Mouse (Mus musculus): ENCODE results near the gene Rbfox1. TPM values are rescaled to one million over a fixed set of nuclear protein-coding genes. Genes with fewer than 3 reads are reported as not detected.

Gene Rbfox1
- polyA plus RNA-seq, 1 experiment from 2014 or later = not detected

GRCm38 (mm10) chr16:6861656-6862055 lies 976.5 kb downstream of the Rbfox1 start:
- 91% methylated on average over 2 of the region's 2 CpGs for WGBS (ENCODE audit: missing documents)
- no peak overlapping the region for H3K27ac ChIP-seq
- H3K36me3 ChIP-seq (ENCODE audit: inconsistent target) = no peaks in the 10 kb centered on the region
- no peak overlapping the region for H3K4me3 ChIP-seq (ENCODE audit: inconsistent target)
- no peaks in the 10 kb centered on the region for H3K79me2 ChIP-seq (ENCODE audit: inconsistent target)

GRCm38 (mm10) chr16:6882683-6883430 lies 997.7 kb downstream of the Rbfox1 start:
- Histone ChIP-seq H3K4me3 (ENCODE audit: inconsistent target) (no peak overlapping the region), H3K79me2 (ENCODE audit: inconsistent target) (no peaks in the 10 kb centered on the region), H3K27ac (no peak overlapping the region), H3K36me3 (ENCODE audit: inconsistent target) (no peaks in the 10 kb centered on the region)
- WGBS (ENCODE audit: missing documents) = 62% methylated on average over 12 of the region's 12 CpGs

GRCm38 (mm10) chr16:6883798-6884197 lies 998.6 kb downstream of the Rbfox1 start:
- no peak overlapping the region for H3K27ac ChIP-seq
- WGBS (ENCODE audit: missing documents) = 36% methylated on average over 1 of the region's 1 CpGs
- no peaks in the 10 kb centered on the region for H3K36me3 ChIP-seq (ENCODE audit: inconsistent target)
- H3K79me2 ChIP-seq (ENCODE audit: inconsistent target) = no peaks in the 10 kb centered on the region
- no peak overlapping the region for H3K4me3 ChIP-seq (ENCODE audit: inconsistent target)

GRCm38 (mm10) chr16:6885617-6886016 lies 1000.5 kb downstream of the Rbfox1 start:
- Histone ChIP-seq H3K79me2 (ENCODE audit: inconsistent target) (no peaks in the 10 kb centered on the region), H3K27ac (no peak overlapping the region), H3K36me3 (ENCODE audit: inconsistent target) (no peaks in the 10 kb centered on the region), H3K4me3 (ENCODE audit: inconsistent target) (no peak overlapping the region)
- WGBS (ENCODE audit: missing documents) = 81% methylated on average over 3 of the region's 3 CpGs

GRCm38 (mm10) chr16:6889221-6889620 lies 1004.1 kb downstream of the Rbfox1 start:
- 9% methylated on average over 4 of the region's 4 CpGs for WGBS (ENCODE audit: missing documents)
- Histone ChIP-seq H3K4me3 (ENCODE audit: inconsistent target) (no peak overlapping the region), H3K27ac (no peak overlapping the region), H3K79me2 (ENCODE audit: inconsistent target) (no peaks in the 10 kb centered on the region), H3K36me3 (ENCODE audit: inconsistent target) (no peaks in the 10 kb centered on the region)

GRCm38 (mm10) chr16:6897734-6898133 lies 1012.6 kb downstream of the Rbfox1 start:
- no peaks in the 10 kb centered on the region for H3K79me2 ChIP-seq (ENCODE audit: inconsistent target)
- no peak overlapping the region for H3K4me3 ChIP-seq (ENCODE audit: inconsistent target)
- 81% methylated on average over 6 of the region's 6 CpGs for WGBS (ENCODE audit: missing documents)

GRCm38 (mm10) chr16:6900006-6900405 lies 1014.9 kb downstream of the Rbfox1 start:
- no peak overlapping the region for H3K27ac ChIP-seq
- H3K79me2 ChIP-seq (ENCODE audit: inconsistent target) = no peaks in the 10 kb centered on the region
- no peak overlapping the region for H3K4me3 ChIP-seq (ENCODE audit: inconsistent target)
- WGBS (ENCODE audit: missing documents) = 66% methylated on average over 2 of the region's 2 CpGs
- H3K36me3 ChIP-seq (ENCODE audit: inconsistent target) = no peaks in the 10 kb centered on the region

More at GRCm38 (mm10) chr16:6897734-6898133, 1012.6 kb downstream of the Rbfox1 start:
- no peak overlapping the region for H3K27ac ChIP-seq
- H3K36me3 ChIP-seq (ENCODE audit: inconsistent target) = no peaks in the 10 kb centered on the region

GRCm38 (mm10) chr16:6904984-6905383 lies 1019.8 kb downstream of the Rbfox1 start:
- Histone ChIP-seq H3K36me3 (ENCODE audit: inconsistent target) (no peaks in the 10 kb centered on the region), H3K79me2 (ENCODE audit: inconsistent target) (no peaks in the 10 kb centered on the region), H3K4me3 (ENCODE audit: inconsistent target) (no peak overlapping the region), H3K27ac (no peak overlapping the region)
- WGBS (ENCODE audit: missing documents) = 58% methylated on average over 4 of the region's 4 CpGs

- Histone ChIP-seq H3K27ac (no peak overlapping the region), H3K79me2 (ENCODE audit: inconsistent target) (no peaks in the 10 kb centered on the region)
- WGBS (ENCODE audit: missing documents) = 76% methylated on average over 2 of the region's 2 CpGs
Measured at GRCm38 (mm10) chr16:6906001-6906400, 1020.8 kb downstream of the Rbfox1 start.

GRCm38 (mm10) chr16:6907550-6907949 lies 1022.4 kb downstream of the Rbfox1 start:
- Histone ChIP-seq H3K36me3 (ENCODE audit: inconsistent target) (no peaks in the 10 kb centered on the region), H3K79me2 (ENCODE audit: inconsistent target) (no peaks in the 10 kb centered on the region), H3K4me3 (ENCODE audit: inconsistent target) (no peak overlapping the region), H3K27ac (no peak overlapping the region)
- WGBS (ENCODE audit: missing documents) = 54% methylated on average over 6 of the region's 6 CpGs

More at GRCm38 (mm10) chr16:6906001-6906400, 1020.8 kb downstream of the Rbfox1 start:
- no peaks in the 10 kb centered on the region for H3K36me3 ChIP-seq (ENCODE audit: inconsistent target)
- no peak overlapping the region for H3K4me3 ChIP-seq (ENCODE audit: inconsistent target)

GRCm38 (mm10) chr16:6914531-6914930 lies 1029.4 kb downstream of the Rbfox1 start:
- H3K36me3 ChIP-seq (ENCODE audit: inconsistent target) = no peaks in the 10 kb centered on the region
- H3K27ac ChIP-seq = no peak overlapping the region
- WGBS (ENCODE audit: missing documents) = 90% methylated on average over 4 of the region's 4 CpGs
- no peaks in the 10 kb centered on the region for H3K79me2 ChIP-seq (ENCODE audit: inconsistent target)
- no peak overlapping the region for H3K4me3 ChIP-seq (ENCODE audit: inconsistent target)

- Histone ChIP-seq H3K27ac (no peak overlapping the region), H3K36me3 (ENCODE audit: inconsistent target) (no peaks in the 10 kb centered on the region), H3K79me2 (ENCODE audit: inconsistent target) (no peaks in the 10 kb centered on the region), H3K4me3 (ENCODE audit: inconsistent target) (no peak overlapping the region)
- WGBS (ENCODE audit: missing documents) = 49% methylated on average over 3 of the region's 3 CpGs
Measured at GRCm38 (mm10) chr16:6918641-6919040, 1033.5 kb downstream of the Rbfox1 start.

GRCm38 (mm10) chr16:6919681-6920080 lies 1034.5 kb downstream of the Rbfox1 start:
- H3K79me2 ChIP-seq (ENCODE audit: inconsistent target) = no peaks in the 10 kb centered on the region
- H3K36me3 ChIP-seq (ENCODE audit: inconsistent target) = no peaks in the 10 kb centered on the region
- WGBS (ENCODE audit: missing documents) = 57% methylated on average over 5 of the region's 5 CpGs

GRCm38 (mm10) chr16:6927661-6928060 lies 1042.5 kb downstream of the Rbfox1 start:
- WGBS (ENCODE audit: missing documents) = 68% methylated on average over 2 of the region's 2 CpGs
- no peak overlapping the region for H3K27ac ChIP-seq
- no peaks in the 10 kb centered on the region for H3K36me3 ChIP-seq (ENCODE audit: inconsistent target)
- H3K4me3 ChIP-seq (ENCODE audit: inconsistent target) = no peak overlapping the region
- no peaks in the 10 kb centered on the region for H3K79me2 ChIP-seq (ENCODE audit: inconsistent target)

More at GRCm38 (mm10) chr16:6919681-6920080, 1034.5 kb downstream of the Rbfox1 start:
- Histone ChIP-seq H3K27ac (no peak overlapping the region), H3K4me3 (ENCODE audit: inconsistent target) (no peak overlapping the region)

GRCm38 (mm10) chr16:6930795-6931194 lies 1045.6 kb downstream of the Rbfox1 start:
- H3K79me2 ChIP-seq (ENCODE audit: inconsistent target) = no peaks in the 10 kb centered on the region
- no peak overlapping the region for H3K4me3 ChIP-seq (ENCODE audit: inconsistent target)
- WGBS (ENCODE audit: missing documents) = 73% methylated on average over 3 of the region's 3 CpGs
- H3K36me3 ChIP-seq (ENCODE audit: inconsistent target) = no peaks in the 10 kb centered on the region
- H3K27ac ChIP-seq = no peak overlapping the region
